Mouse (Mus musculus) embryonic facial prominence, embryonic 13.5 days (tissue): Measurements from ENCODE around the gene Ces5a. TPM values are rescaled to one million over a fixed set of nuclear protein-coding genes. Genes with fewer than 3 reads are reported as not detected.
"Not testable (repeated sequence)": the region's sequence is repeated elsewhere in the genome, so short reads cannot be mapped to it uniquely, and the experiment has no call there.

Experiments used
- ATAC-seq: fragments of 200-750 bp; cut with Nextera tagmentation; 2 replicates; pipeline ENCODE4 v1.8.0; 2017; ENCODE audit warnings: low read depth; ENCODE audit not compliant: insufficient number of reproducible peaks, insufficient read depth, low FRiP score, low TSS enrichment
- H3K27ac ChIP-seq: fragments of 300-500 bp; sonication (generic); 2 replicates; pipeline ENCODE4 v1.5.1; 2015; ENCODE audit warnings: moderate library complexity, mild to moderate bottlenecking, inconsistent platforms
- H3K27me3 ChIP-seq: fragments of 300-500 bp; sonication (generic); 2 replicates; pipeline ENCODE4 v1.6.1; 2015; ENCODE audit warnings: mild to moderate bottlenecking, inconsistent platforms
- H3K36me3 ChIP-seq: fragments of 300-500 bp; sonication (generic); 2 replicates; pipeline ENCODE4 v1.6.1; 2015; ENCODE audit warnings: mild to moderate bottlenecking, inconsistent platforms
- H3K4me1 ChIP-seq: fragments of 300-500 bp; sonication (generic); 2 replicates; pipeline ENCODE4 v1.6.1; 2015; ENCODE audit warnings: inconsistent platforms
- H3K4me2 ChIP-seq: fragments of 300-500 bp; sonication (generic); 2 replicates; pipeline ENCODE4 v1.6.1; 2015; ENCODE audit warnings: moderate library complexity, mild to moderate bottlenecking, inconsistent platforms
- H3K4me3 ChIP-seq: fragments of 300-500 bp; sonication (generic); 2 replicates; pipeline ENCODE4 v1.5.1; 2015; ENCODE audit warnings: mild to moderate bottlenecking, inconsistent platforms
- H3K9ac ChIP-seq: fragments of 300-500 bp; sonication (generic); 2 replicates; pipeline ENCODE4 v1.6.1; 2015; ENCODE audit warnings: mild to moderate bottlenecking, inconsistent platforms
- H3K9me3 ChIP-seq: fragments of 300-500 bp; sonication (generic); 2 replicates; pipeline ENCODE4 v1.6.1; 2016; ENCODE audit warnings: inconsistent platforms
- WGBS: fragments of 180-500 bp; shearing (Covaris S2); methylation state at CpG from one replicate; pipeline ENCODE4 v1.1.7; 2015; ENCODE audit warnings: mixed read lengths; 5-methylcytosine and 5-hydroxymethylcytosine counted together
- polyA plus RNA-seq: library from polyadenylated mRNA; unstranded; fragments of >200 nt; fragmentation: Nextera tagmentation; extraction: Ambion mirVana; gene quantifications from 2 replicates; pipeline ENCODE4 v1.2.1, GENCODE M21; 2015

Gene Ces5a
- polyA plus RNA-seq, 1 experiment from 2014 or later, result not detected

GRCm38 (mm10) chr8:93561271-93561670 lies 25.6 kb upstream of the Ces5a start:
- Histone ChIP-seq H3K36me3 (no peaks in the 10 kb centered on the region), H3K9ac (no peak overlapping the region), H3K4me3 (no peak overlapping the region), H3K27me3 (no peaks in the 10 kb centered on the region), H3K9me3 (no peaks in the 10 kb centered on the region), H3K4me1 (no peaks in the 10 kb centered on the region), H3K4me2 (no peak overlapping the region), H3K27ac (no peak overlapping the region)
- 85% methylated on average over 3 of the region's 3 CpGs for WGBS
- ATAC-seq, result no peak

DNA sequence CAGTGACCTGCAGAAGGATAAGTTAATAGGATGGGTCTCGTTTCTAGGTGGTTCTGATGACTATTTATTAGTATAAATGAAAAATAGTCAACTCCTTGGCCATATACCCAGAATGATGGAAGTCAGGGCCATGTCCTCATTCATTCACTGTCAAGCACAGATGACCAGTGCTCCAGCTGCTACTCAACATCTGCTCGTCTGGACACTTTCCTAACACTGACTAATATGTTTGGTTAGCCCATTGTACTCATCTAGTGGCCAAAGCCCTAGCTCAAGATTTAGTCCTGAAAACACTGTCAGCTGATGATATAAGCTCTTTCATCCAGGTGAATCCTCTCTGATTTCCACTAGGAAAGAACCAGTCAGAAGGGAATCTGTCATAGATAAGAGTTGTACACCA lies 24.1 kb upstream of the Ces5a start:
- Histone ChIP-seq H3K27ac (no peak overlapping the region), H3K4me2 (no peak overlapping the region), H3K4me3 (no peak overlapping the region), H3K27me3 (no peaks in the 10 kb centered on the region), H3K4me1 (no peaks in the 10 kb centered on the region), H3K9me3 (peaks cover 2% of the 10 kb centered on the region; the same call in 1 of the 2 replicates), H3K9ac (no peak overlapping the region), H3K36me3 (no peaks in the 10 kb centered on the region)
- no peak for ATAC-seq
- WGBS, result 83% methylated on average over 2 of the region's 2 CpGs

DNA sequence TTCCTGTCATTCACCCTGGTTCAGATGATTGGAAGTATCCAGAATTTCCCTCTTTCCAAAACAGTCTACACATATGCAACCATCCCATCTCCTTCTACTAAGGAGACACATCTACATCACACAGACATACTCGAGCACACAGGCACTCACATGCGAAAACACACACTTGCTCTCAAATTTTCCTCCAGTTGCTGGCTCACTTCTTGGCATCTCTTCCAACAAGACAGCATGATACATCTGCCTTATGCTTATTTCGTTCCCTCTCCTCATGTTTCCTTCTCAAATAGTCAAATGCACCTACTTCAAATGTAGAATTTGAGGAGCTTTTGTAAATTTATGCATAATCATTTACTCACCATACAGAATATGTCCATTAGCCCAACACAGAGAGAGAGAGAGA lies 33.0 kb downstream of the Ces5a start:
- 85% methylated on average over 3 of the region's 3 CpGs for WGBS
- Histone ChIP-seq H3K4me2 (no peak overlapping the region), H3K9me3 (no peaks in the 10 kb centered on the region), H3K36me3 (no peaks in the 10 kb centered on the region), H3K4me1 (no peaks in the 10 kb centered on the region), H3K4me3 (no peak overlapping the region), H3K27me3 (peaks cover 4% of the 10 kb centered on the region; the same call in 1 of the 2 replicates), H3K9ac (no peak overlapping the region), H3K27ac (no peak overlapping the region)
- ATAC-seq, result no peak

GRCm38 (mm10) chr8:93499437-93499836 lies 36.2 kb downstream of the Ces5a start:
- ATAC-seq, result no peak
- peaks cover 4% of the 10 kb centered on the region; the same call in 1 of the 2 replicates for H3K27me3 ChIP-seq
- H3K9me3 ChIP-seq, result no peaks in the 10 kb centered on the region
- H3K4me1 ChIP-seq, result no peaks in the 10 kb centered on the region
- 39% methylated on average over 9 of the region's 9 CpGs for WGBS
- H3K9ac ChIP-seq, result no peak overlapping the region
- no peak overlapping the region for H3K4me3 ChIP-seq
- no peaks in the 10 kb centered on the region for H3K36me3 ChIP-seq
- H3K27ac ChIP-seq, result no peak overlapping the region
- H3K4me2 ChIP-seq, result no peak overlapping the region

- H3K9ac ChIP-seq, result no peak overlapping the region
- no peak for ATAC-seq
- H3K4me3 ChIP-seq, result no peak overlapping the region
- no peak overlapping the region for H3K4me2 ChIP-seq
- H3K9me3 ChIP-seq, result no peaks in the 10 kb centered on the region
- H3K36me3 ChIP-seq, result no peaks in the 10 kb centered on the region
- peaks cover 4% of the 10 kb centered on the region; the same call in 1 of the 2 replicates for H3K27me3 ChIP-seq
- H3K4me1 ChIP-seq, result no peaks in the 10 kb centered on the region
- no peak overlapping the region for H3K27ac ChIP-seq
- 18% methylated on average over 6 of the region's 6 CpGs for WGBS
Observed at GRCm38 (mm10) chr8:93495330-93495729, 40.3 kb downstream of the Ces5a start.

- WGBS, result 12% methylated on average over 4 of the region's 4 CpGs
Observed at GRCm38 (mm10) chr8:93488743-93489142, 46.9 kb downstream of the Ces5a start.

GRCm38 (mm10) chr8:93478211-93478610 lies 57.4 kb downstream of the Ces5a start:
- Histone ChIP-seq H3K9me3 (no peaks in the 10 kb centered on the region), H3K4me3 (no peak overlapping the region), H3K4me2 (no peak overlapping the region), H3K27ac (no peak overlapping the region), H3K4me1 (no peaks in the 10 kb centered on the region), H3K9ac (no peak overlapping the region), H3K36me3 (no peaks in the 10 kb centered on the region), H3K27me3 (no peaks in the 10 kb centered on the region)
- 90% methylated on average over 3 of the region's 3 CpGs for WGBS
- ATAC-seq, result no peak

More at GRCm38 (mm10) chr8:93488743-93489142, 46.9 kb downstream of the Ces5a start:
- no peaks in the 10 kb centered on the region for H3K4me1 ChIP-seq
- no peak overlapping the region for H3K27ac ChIP-seq
- H3K9me3 ChIP-seq, result no peaks in the 10 kb centered on the region
- H3K27me3 ChIP-seq, result no peaks in the 10 kb centered on the region
- H3K4me2 ChIP-seq, result no peak overlapping the region
- H3K4me3 ChIP-seq, result no peak overlapping the region
- no peaks in the 10 kb centered on the region for H3K36me3 ChIP-seq
- H3K9ac ChIP-seq, result no peak overlapping the region
- no peak for ATAC-seq

GRCm38 (mm10) chr8:93469733-93470132 lies 65.9 kb downstream of the Ces5a start:
- not testable (repeated sequence) for H3K9me3 ChIP-seq, H3K4me1 ChIP-seq, H3K27ac ChIP-seq, H3K4me2 ChIP-seq, H3K4me3 ChIP-seq, H3K9ac ChIP-seq, H3K36me3 ChIP-seq, ATAC-seq, H3K27me3 ChIP-seq
- WGBS, result 82% methylated on average over 16 of the region's 16 CpGs

DNA sequence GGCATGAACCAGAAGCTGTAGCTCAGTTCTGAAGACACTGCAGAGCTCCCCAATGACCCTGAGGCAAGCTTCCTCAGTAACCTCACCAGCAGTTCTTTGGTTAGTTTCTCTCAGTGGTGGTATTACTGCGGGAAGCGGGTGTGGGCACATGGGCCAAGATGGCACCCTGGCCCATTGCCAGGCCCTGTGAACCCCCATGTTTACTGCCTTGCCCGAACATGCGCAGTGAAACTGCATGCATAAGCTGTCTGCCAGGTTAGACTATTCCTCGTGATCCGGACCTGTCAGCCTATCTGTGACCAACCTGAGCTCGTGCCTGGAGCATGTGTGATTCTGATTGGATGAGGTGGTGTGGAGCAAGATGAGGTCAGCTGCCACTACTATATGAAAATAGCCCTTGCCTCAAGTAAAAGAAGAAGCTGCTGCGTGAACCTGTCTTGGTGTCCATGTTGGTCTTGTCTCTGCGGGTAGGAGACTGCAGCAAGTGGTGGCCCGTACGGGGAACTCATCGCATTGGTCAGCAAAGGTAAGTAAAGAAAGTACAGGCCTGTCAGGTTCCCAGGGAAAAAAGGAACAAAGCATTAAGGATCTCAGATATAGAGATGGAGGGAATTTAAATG lies 81.3 kb downstream of the Ces5a start:
- no peaks in the 10 kb centered on the region for H3K9me3 ChIP-seq
- ATAC-seq, result no peak
- 93% methylated on average over 12 of the region's 12 CpGs for WGBS
- H3K4me1 ChIP-seq, result no peaks in the 10 kb centered on the region
- H3K4me2 ChIP-seq, result no peak overlapping the region
- no peaks in the 10 kb centered on the region for H3K27me3 ChIP-seq
- H3K36me3 ChIP-seq, result no peaks in the 10 kb centered on the region
- H3K27ac ChIP-seq, result no peak overlapping the region
- no peak overlapping the region for H3K4me3 ChIP-seq
- H3K9ac ChIP-seq, result no peak overlapping the region

Other genes with a start within 250 kb of the Ces5a start
- not detected in 2 replicates for gene Ces1g, start 198.5 kb downstream of the Ces5a start, polyA plus RNA-seq
- not detected in 2 replicates for gene Ces1h, start 156.1 kb downstream of the Ces5a start, polyA plus RNA-seq